Mouse (Mus musculus): ENCODE measurements around the gene Irak1. TPM values are rescaled to one million over a fixed set of nuclear protein-coding genes. Genes with fewer than 3 reads are reported as not detected.

The Irak1 gene
- 49.1 and 56.7 TPM in 2 replicates for polyA plus RNA-seq (2014; fragmentation: Nextera tagmentation; extraction: Ambion mirVana)

GRCm38 (mm10) chrX:74023188-74024049 lies at the start of gene Irak1:
Gene Irak1, minus strand, starts transcription at chrX:74023918.
- Histone ChIP-seq H3K4me1 (replicated peaks; ENCODE audit: control insufficient read depth, insufficient read depth, low read length) (no peaks in the 10 kb centered on the region), H3K4me3 (ENCODE audit: low read depth, low read length) (peak within 1 kb of the TSS; percentile 53), H3K27me3 (ENCODE audit: control insufficient read depth, insufficient read depth, low read length) (no peaks in the 10 kb centered on the region), H3K36me3 (ENCODE audit: control insufficient read depth, insufficient read depth, low read length) (no peaks in the 10 kb centered on the region), H3K9me3 (ENCODE audit: control insufficient read depth, low read length) (no peaks in the 10 kb centered on the region), H3K27ac (ENCODE audit: low read depth, low read length) (peak within 1 kb of the TSS; percentile 53; the same call in 1 of the 2 replicates), H3K9ac (ENCODE audit: low read length) (peak within 1 kb of the TSS; percentile 87), H3K4me2 (ENCODE audit: low read depth, low read length, severe bottlenecking) (peak within 1 kb of the TSS; percentile 64)
- WGBS = 21% methylated on average over 67 of the region's 72 CpGs
- ATAC-seq (replicated peaks; ENCODE audit: low FRiP score) (peak; percentile 91), DNase-seq (ENCODE audit: low spot score) (peak; percentile 88)

GRCm38 (mm10) chrX:74070794-74071193 lies 47.1 kb upstream of the Irak1 start:
- no peak overlapping the region for H3K27ac ChIP-seq (ENCODE audit: low read depth, low read length)
- no peak for ATAC-seq (replicated peaks; ENCODE audit: low FRiP score)
- H3K9ac ChIP-seq (ENCODE audit: low read length) = no peak overlapping the region

GRCm38 (mm10) chrX:74067891-74068290 lies 44.2 kb upstream of the Irak1 start:
- no peak overlapping the region for H3K4me3 ChIP-seq (ENCODE audit: low read depth, low read length)
- no peaks in the 10 kb centered on the region for H3K4me1 ChIP-seq (replicated peaks; ENCODE audit: control insufficient read depth, insufficient read depth, low read length)
- H3K9ac ChIP-seq (ENCODE audit: low read length) = no peak overlapping the region
- H3K4me2 ChIP-seq (ENCODE audit: low read depth, low read length, severe bottlenecking) = no peak overlapping the region
- no peaks in the 10 kb centered on the region for H3K9me3 ChIP-seq (ENCODE audit: control insufficient read depth, low read length)
- no peak for DNase-seq (ENCODE audit: low spot score)
- WGBS = 88% methylated on average over 9 of the region's 9 CpGs
- H3K27me3 ChIP-seq (ENCODE audit: control insufficient read depth, insufficient read depth, low read length) = no peaks in the 10 kb centered on the region
- no peak for ATAC-seq (replicated peaks; ENCODE audit: low FRiP score)
- no peak overlapping the region for H3K27ac ChIP-seq (ENCODE audit: low read depth, low read length)
- no peaks in the 10 kb centered on the region for H3K36me3 ChIP-seq (ENCODE audit: control insufficient read depth, insufficient read depth, low read length)

More at GRCm38 (mm10) chrX:74070794-74071193, 47.1 kb upstream of the Irak1 start:
- DNase-seq (ENCODE audit: low spot score) = no peak
- H3K36me3 ChIP-seq (ENCODE audit: control insufficient read depth, insufficient read depth, low read length) = no peaks in the 10 kb centered on the region; the same call in 1 of the 2 replicates
- H3K4me3 ChIP-seq (ENCODE audit: low read depth, low read length) = no peak overlapping the region
- H3K9me3 ChIP-seq (ENCODE audit: control insufficient read depth, low read length) = no peaks in the 10 kb centered on the region
- H3K27me3 ChIP-seq (ENCODE audit: control insufficient read depth, insufficient read depth, low read length) = no peaks in the 10 kb centered on the region
- no peaks in the 10 kb centered on the region for H3K4me1 ChIP-seq (replicated peaks; ENCODE audit: control insufficient read depth, insufficient read depth, low read length)
- no peak overlapping the region for H3K4me2 ChIP-seq (ENCODE audit: low read depth, low read length, severe bottlenecking)

DNA sequence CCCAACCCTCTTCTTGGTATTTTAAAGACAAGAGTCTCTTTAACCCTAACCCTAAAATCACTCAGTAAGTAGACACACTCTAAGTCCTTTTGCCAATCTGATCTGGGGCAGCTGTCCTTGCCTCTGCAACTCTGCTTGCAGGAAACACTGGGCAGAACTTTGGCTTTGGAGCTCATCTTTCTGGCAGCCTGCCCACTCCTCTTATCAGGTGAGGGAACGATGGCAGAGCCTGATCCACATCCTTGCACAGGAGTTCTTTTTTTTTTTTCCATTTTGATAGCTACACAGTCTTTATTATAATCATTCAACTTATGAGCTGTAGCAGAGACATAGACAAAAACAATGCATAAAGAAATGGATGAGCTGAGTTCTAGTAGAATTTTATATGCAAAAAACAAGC lies 21.4 kb upstream of the Irak1 start:
- H3K27me3 ChIP-seq (ENCODE audit: control insufficient read depth, insufficient read depth, low read length) = no peaks in the 10 kb centered on the region
- WGBS = 100% methylated on average over 1 of the region's 1 CpGs
- H3K9me3 ChIP-seq (ENCODE audit: control insufficient read depth, low read length) = no peaks in the 10 kb centered on the region
- no peak overlapping the region for H3K4me2 ChIP-seq (ENCODE audit: low read depth, low read length, severe bottlenecking)
- H3K27ac ChIP-seq (ENCODE audit: low read depth, low read length) = no peak overlapping the region
- no peak overlapping the region for H3K4me3 ChIP-seq (ENCODE audit: low read depth, low read length)
- no peak overlapping the region for H3K9ac ChIP-seq (ENCODE audit: low read length)
- H3K4me1 ChIP-seq (replicated peaks; ENCODE audit: control insufficient read depth, insufficient read depth, low read length) = no peaks in the 10 kb centered on the region
- no peaks in the 10 kb centered on the region for H3K36me3 ChIP-seq (ENCODE audit: control insufficient read depth, insufficient read depth, low read length)
- ATAC-seq (replicated peaks; ENCODE audit: low FRiP score) (no peak), DNase-seq (ENCODE audit: low spot score) (no peak)

GRCm38 (mm10) chrX:74037702-74038375 lies 14.1 kb upstream of the Irak1 start:
- H3K9me3 ChIP-seq (ENCODE audit: control insufficient read depth, low read length) = no peaks in the 10 kb centered on the region
- no peaks in the 10 kb centered on the region for H3K27me3 ChIP-seq (ENCODE audit: control insufficient read depth, insufficient read depth, low read length)
- no peak overlapping the region for H3K4me3 ChIP-seq (ENCODE audit: low read depth, low read length)
- H3K4me2 ChIP-seq (ENCODE audit: low read depth, low read length, severe bottlenecking) = no peak overlapping the region
- DNase-seq (ENCODE audit: low spot score) = no peak
- no peak overlapping the region for H3K9ac ChIP-seq (ENCODE audit: low read length)
- ATAC-seq (replicated peaks; ENCODE audit: low FRiP score) = no peak
- no peaks in the 10 kb centered on the region for H3K4me1 ChIP-seq (replicated peaks; ENCODE audit: control insufficient read depth, insufficient read depth, low read length)
- H3K36me3 ChIP-seq (ENCODE audit: control insufficient read depth, insufficient read depth, low read length) = no peaks in the 10 kb centered on the region
- no peak overlapping the region for H3K27ac ChIP-seq (ENCODE audit: low read depth, low read length)
- 90% methylated on average over 5 of the region's 5 CpGs for WGBS

GRCm38 (mm10) chrX:74030000-74030399 lies 6.3 kb upstream of the Irak1 start:
- H3K4me1 ChIP-seq (replicated peaks; ENCODE audit: control insufficient read depth, insufficient read depth, low read length) = no peaks in the 10 kb centered on the region
- no peaks in the 10 kb centered on the region for H3K27me3 ChIP-seq (ENCODE audit: control insufficient read depth, insufficient read depth, low read length)
- no peak overlapping the region for H3K9ac ChIP-seq (ENCODE audit: low read length)
- DNase-seq (ENCODE audit: low spot score) (no peak), ATAC-seq (replicated peaks; ENCODE audit: low FRiP score) (no peak)
- H3K36me3 ChIP-seq (ENCODE audit: control insufficient read depth, insufficient read depth, low read length) = no peaks in the 10 kb centered on the region
- whole genome bisulfite sequencing = 72% methylated on average over 1 of the region's 1 CpGs
- no peaks in the 10 kb centered on the region for H3K9me3 ChIP-seq (ENCODE audit: control insufficient read depth, low read length)
- no peak overlapping the region for H3K4me2 ChIP-seq (ENCODE audit: low read depth, low read length, severe bottlenecking)
- H3K4me3 ChIP-seq (ENCODE audit: low read depth, low read length) = no peak overlapping the region
- H3K27ac ChIP-seq (ENCODE audit: low read depth, low read length) = no peak overlapping the region

DNA sequence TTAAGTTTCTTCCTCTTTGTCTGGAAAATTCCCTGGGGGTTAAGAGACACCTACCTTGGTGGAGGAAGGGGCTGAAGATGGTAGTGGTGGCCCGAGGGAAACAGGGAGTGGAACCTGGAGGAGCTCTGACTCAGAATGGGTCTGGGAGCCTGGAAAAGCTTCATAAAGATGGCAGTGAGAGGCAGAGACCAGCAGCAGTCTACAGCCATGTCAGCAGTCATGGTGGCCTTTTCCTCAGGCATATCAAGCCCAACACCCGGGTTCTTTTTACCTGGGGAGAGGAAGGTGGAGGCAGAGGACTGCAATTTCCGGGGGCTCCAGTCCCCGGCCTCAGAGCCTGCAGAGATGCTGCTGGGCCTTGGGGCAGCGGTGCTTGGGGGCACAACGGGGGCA lies 927 bp downstream of the Irak1 start:
- WGBS = 33% methylated on average over 5 of the region's 6 CpGs
- H3K36me3 ChIP-seq (ENCODE audit: control insufficient read depth, insufficient read depth, low read length) = no peaks in the 10 kb centered on the region
- H3K27me3 ChIP-seq (ENCODE audit: control insufficient read depth, insufficient read depth, low read length) = no peaks in the 10 kb centered on the region
- H3K4me1 ChIP-seq (replicated peaks; ENCODE audit: control insufficient read depth, insufficient read depth, low read length) = no peaks in the 10 kb centered on the region
- no peaks in the 10 kb centered on the region for H3K9me3 ChIP-seq (ENCODE audit: control insufficient read depth, low read length)
- ATAC-seq (replicated peaks; ENCODE audit: low FRiP score) (no peak), DNase-seq (ENCODE audit: low spot score) (no peak)
- H3K4me2 ChIP-seq (ENCODE audit: low read depth, low read length, severe bottlenecking) = peak overlapping the region; percentile 64
- peak overlapping the region; percentile 87 for H3K9ac ChIP-seq (ENCODE audit: low read length)
- peak overlapping the region; percentile 53 for H3K4me3 ChIP-seq (ENCODE audit: low read depth, low read length)
- no peak overlapping the region for H3K27ac ChIP-seq (ENCODE audit: low read depth, low read length)

DNA sequence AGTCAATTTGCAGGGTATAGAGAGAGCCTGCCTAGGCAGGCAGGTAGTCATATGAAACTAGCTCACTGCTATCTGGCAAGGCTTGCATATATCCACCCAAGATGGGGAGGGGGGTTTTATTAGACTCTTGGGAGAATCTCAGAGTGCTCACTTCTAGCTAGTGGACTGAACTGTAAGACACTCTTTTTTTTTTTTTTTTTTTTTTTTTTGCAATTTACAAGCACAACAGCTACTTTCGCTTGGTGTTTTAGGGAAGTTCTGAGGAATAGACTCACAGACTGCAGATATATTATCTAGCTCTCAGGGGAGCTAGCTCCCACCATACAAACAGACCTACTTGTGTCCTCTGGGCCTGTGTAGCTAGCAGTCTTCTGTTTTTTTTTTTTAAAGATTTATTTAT lies 9.1 kb downstream of the Irak1 start:
- DNase-seq (ENCODE audit: low spot score) (no peak), ATAC-seq (replicated peaks; ENCODE audit: low FRiP score) (no peak)
- H3K4me2 ChIP-seq (ENCODE audit: low read depth, low read length, severe bottlenecking) = no peak overlapping the region
- H3K27me3 ChIP-seq (ENCODE audit: control insufficient read depth, insufficient read depth, low read length) = no peaks in the 10 kb centered on the region
- H3K36me3 ChIP-seq (ENCODE audit: control insufficient read depth, insufficient read depth, low read length) = no peaks in the 10 kb centered on the region; the same call in 1 of the 2 replicates
- H3K4me3 ChIP-seq (ENCODE audit: low read depth, low read length) = no peak overlapping the region
- no peaks in the 10 kb centered on the region for H3K9me3 ChIP-seq (ENCODE audit: control insufficient read depth, low read length)
- no peak overlapping the region for H3K27ac ChIP-seq (ENCODE audit: low read depth, low read length)
- 100% methylated on average over 1 of the region's 1 CpGs for WGBS
- H3K4me1 ChIP-seq (replicated peaks; ENCODE audit: control insufficient read depth, insufficient read depth, low read length) = no peaks in the 10 kb centered on the region
- no peak overlapping the region for H3K9ac ChIP-seq (ENCODE audit: low read length)
